Mouse (Mus musculus) hematopoietic stem cell, adult 5-6 weeks (primary cell): ENCODE measurements around the gene Srcin1. TPM values are rescaled to one million over a fixed set of nuclear protein-coding genes. Genes with fewer than 3 reads are reported as not detected.
A peak's percentile ranks its signal among the peaks of the same experiment; 100 is the strongest.

Source experiments
- ATAC-seq, 2 experiments: fragments of 125-278 bp in 1 of 2; replicated peaks in 1 of 2; 2 replicates each; pipeline ENCODE4 v1.8.0; 2016 to 2017; ENCODE audit warnings: inconsistent platforms in 2 of 2, mild to moderate bottlenecking in 2 of 2, moderate number of reproducible peaks in 2 of 2, low read depth in 1 of 2, moderate TSS enrichment in 1 of 2; ENCODE audit not compliant: low FRiP score in 2 of 2, poor library complexity in 2 of 2, severe bottlenecking in 2 of 2, insufficient read depth in 1 of 2, low TSS enrichment in 1 of 2
- total RNA-seq: library from RNA; stranded (forward); fragments of 172-1452, 232-1000 nt; gene quantifications from 2 replicates; pipeline ENCODE4 v1.2.3, GENCODE M21; 2017

The Srcin1 gene
- total RNA-seq, 1 experiment from 2014 or later = not detected

- ATAC-seq = no peak
These were observed 73.1 kb downstream of the Srcin1 start for GRCm38 (mm10) chr11:97502846-97503245.

GRCm38 (mm10) chr11:97502383-97502782 is 73.6 kb downstream of the Srcin1 start:
- no peak for ATAC-seq

GRCm38 (mm10) chr11:97500720-97501448 is 75.1 kb downstream of the Srcin1 start:
- no peak for ATAC-seq

- ATAC-seq = no peak
These were observed 75.9 kb downstream of the Srcin1 start, which contains the start of gene 4933428G20Rik for GRCm38 (mm10) chr11:97499865-97500719. TSS of gene 4933428G20Rik (minus strand) at chr11:97500340.

- ATAC-seq = no peak
These were observed 78.4 kb downstream of the Srcin1 start for GRCm38 (mm10) chr11:97497543-97497942.

GRCm38 (mm10) chr11:97492836-97493235 is 83.2 kb downstream of the Srcin1 start:
- ATAC-seq = no peak

GRCm38 (mm10) chr11:97491640-97492039 is 84.3 kb downstream of the Srcin1 start:
- ATAC-seq = no peak

GRCm38 (mm10) chr11:97489589-97490324 is 86.2 kb downstream of the Srcin1 start:
- ATAC-seq = peak; percentile 75 to 81

- no peak for ATAC-seq
These were observed 88.3 kb downstream of the Srcin1 start for GRCm38 (mm10) chr11:97487656-97488055.

- no peak for ATAC-seq
These were observed 90.3 kb downstream of the Srcin1 start for GRCm38 (mm10) chr11:97485661-97486060.

GRCm38 (mm10) chr11:97479824-97480223 is 96.2 kb downstream of the Srcin1 start:
- no peak for ATAC-seq

GRCm38 (mm10) chr11:97479085-97479484 is 96.9 kb downstream of the Srcin1 start:
- no peak for ATAC-seq

- ATAC-seq = no peak
These were observed 97.6 kb downstream of the Srcin1 start for GRCm38 (mm10) chr11:97478345-97478744.

GRCm38 (mm10) chr11:97477431-97477830 is 98.6 kb downstream of the Srcin1 start:
- ATAC-seq = no peak

GRCm38 (mm10) chr11:97476334-97477095 is 99.5 kb downstream of the Srcin1 start:
- peak; percentile 58 to 73; a peak in 3 of 4 replicates for ATAC-seq

- ATAC-seq = no peak
These were observed 104.7 kb downstream of the Srcin1 start for GRCm38 (mm10) chr11:97471276-97471675.

GRCm38 (mm10) chr11:97469828-97470227 is 106.2 kb downstream of the Srcin1 start:
- ATAC-seq = no peak
